Mouse (Mus musculus): ENCODE measurements around the gene AI597479.

DNA sequence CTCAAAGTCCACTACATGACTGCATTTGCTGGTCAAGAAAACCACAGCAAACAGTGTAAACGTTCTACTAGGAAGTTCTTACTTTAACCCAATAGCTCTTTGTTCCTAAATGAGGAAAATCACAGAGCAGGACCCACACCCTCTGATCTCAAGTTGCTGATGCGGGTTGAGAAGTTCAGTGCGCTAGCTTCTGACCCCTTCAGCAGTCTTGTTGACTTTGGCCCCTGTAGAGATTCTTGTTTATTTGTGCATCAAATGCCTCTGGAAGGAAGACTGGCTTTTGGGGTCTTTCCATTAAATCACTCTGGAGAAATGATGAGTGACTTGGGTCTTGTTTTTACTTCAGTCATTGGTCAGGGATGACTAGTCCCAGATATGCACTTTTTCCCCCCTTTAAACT lies 51.7 kb downstream of the AI597479 start:
- TF ChIP-seq GATA1 (IDR thresholded peaks at IDR 0.05; ENCODE audit: borderline replicate concordance, low read length) (no peak), FLI1 (IDR thresholded peaks at IDR 0.05; ENCODE audit: low read length) (no peak)
